Mouse (Mus musculus): Measurements from ENCODE around the gene Tmem59. TPM values are rescaled to one million over a fixed set of nuclear protein-coding genes. Genes with fewer than 3 reads are reported as not detected.

Gene Tmem59
- polyA plus RNA-seq, 1 experiment from 2014 or later, result 442 TPM

GRCm38 (mm10) chr4:107243365-107244333 lies 65.5 kb downstream of the Tmem59 start:
- H3K4me3 ChIP-seq (replicated peaks; ENCODE audit: low read length), result no peak overlapping the region
- H3K27me3 ChIP-seq (ENCODE audit: control insufficient read depth, insufficient read depth, low read length), result no peaks in the 10 kb centered on the region
- no peak for ATAC-seq (ENCODE audit: insufficient read depth, low FRiP score)
- no peak overlapping the region for H3K4me2 ChIP-seq (ENCODE audit: low read depth, low read length)
- H3K9me3 ChIP-seq (replicated peaks; ENCODE audit: control insufficient read depth, low read length), result no peaks in the 10 kb centered on the region
- H3K4me1 ChIP-seq (ENCODE audit: control insufficient read depth, insufficient read depth, low read length), result peaks cover 17% of the 10 kb centered on the region
- 0 out of 2 replicates have a peak overlapping the region, but pooled peaks have one; percentile 17 for H3K27ac ChIP-seq (ENCODE audit: low read length)
- H3K36me3 ChIP-seq (ENCODE audit: control insufficient read depth, insufficient read depth, low read length), result peaks cover 16% of the 10 kb centered on the region; the same call in 1 of the 2 replicates
- H3K9ac ChIP-seq (ENCODE audit: low read length), result no peak overlapping the region
- WGBS, result 73% methylated on average over 6 of the region's 6 CpGs

- Histone ChIP-seq H3K9me3 (replicated peaks; ENCODE audit: control insufficient read depth, low read length) (no peaks in the 10 kb centered on the region), H3K27ac (ENCODE audit: low read length) (peak overlapping the region; percentile 69), H3K4me2 (ENCODE audit: low read depth, low read length) (no peak overlapping the region), H3K4me1 (ENCODE audit: control insufficient read depth, insufficient read depth, low read length) (peaks cover 24% of the 10 kb centered on the region), H3K9ac (ENCODE audit: low read length) (no peak overlapping the region), H3K36me3 (ENCODE audit: control insufficient read depth, insufficient read depth, low read length) (peaks cover 3% of the 10 kb centered on the region; the same call in 1 of the 2 replicates), H3K27me3 (ENCODE audit: control insufficient read depth, insufficient read depth, low read length) (no peaks in the 10 kb centered on the region), H3K4me3 (replicated peaks; ENCODE audit: low read length) (no peak overlapping the region)
- WGBS, result 50% methylated on average over 2 of the region's 2 CpGs
- ATAC-seq (ENCODE audit: insufficient read depth, low FRiP score), result no peak
Observed at GRCm38 (mm10) chr4:107245368-107245767, 67.2 kb downstream of the Tmem59 start.

DNA sequence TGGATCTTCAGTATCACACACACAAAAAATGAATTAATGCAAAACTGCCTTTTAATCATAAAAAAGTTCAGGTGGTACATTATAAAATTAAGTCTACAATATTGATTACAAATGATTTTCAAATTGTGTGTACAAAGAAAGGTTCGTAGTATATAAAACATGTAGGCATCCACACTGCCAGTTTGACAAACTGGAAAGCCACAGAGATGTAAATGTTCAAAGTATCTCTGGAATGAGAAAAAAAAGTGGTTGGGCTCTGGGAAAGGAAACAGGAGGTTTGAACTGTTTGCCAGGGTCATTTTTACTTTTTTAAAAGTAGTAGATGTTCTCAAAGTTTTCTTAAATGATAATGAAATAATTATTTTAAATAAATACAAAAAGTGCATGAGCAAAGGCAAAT lies 67.8 kb downstream of the Tmem59 start:
- WGBS, result 30% methylated on average over 1 of the region's 1 CpGs
- Histone ChIP-seq H3K4me1 (ENCODE audit: control insufficient read depth, insufficient read depth, low read length) (peaks cover 26% of the 10 kb centered on the region), H3K27ac (ENCODE audit: low read length) (peak overlapping the region; percentile 69)

DNA sequence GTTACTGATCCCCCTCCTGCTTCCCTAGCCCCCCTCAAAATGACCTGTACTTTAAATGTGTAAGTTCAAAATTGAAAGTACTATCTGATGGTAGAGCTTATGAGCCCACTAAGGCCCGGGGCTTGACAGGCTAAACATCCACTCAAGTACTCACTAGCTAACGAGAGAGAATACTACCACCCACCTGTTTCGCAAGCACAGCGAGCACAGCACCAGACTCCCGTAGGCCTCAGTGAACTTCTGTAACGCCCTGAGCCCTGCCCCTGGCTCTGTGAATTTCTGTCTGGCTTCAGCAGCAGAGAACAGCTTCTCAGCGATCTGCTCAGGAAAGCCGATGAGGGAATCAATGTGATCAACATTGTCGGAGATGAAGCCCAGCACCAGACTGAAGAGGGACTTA lies 68.9 kb downstream of the Tmem59 start:
- no peak overlapping the region for H3K27ac ChIP-seq (ENCODE audit: low read length)
- no peak overlapping the region for H3K4me3 ChIP-seq (replicated peaks; ENCODE audit: low read length)
- no peaks in the 10 kb centered on the region for H3K9me3 ChIP-seq (replicated peaks; ENCODE audit: control insufficient read depth, low read length)
- WGBS, result 76% methylated on average over 9 of the region's 9 CpGs
- H3K27me3 ChIP-seq (ENCODE audit: control insufficient read depth, insufficient read depth, low read length), result no peaks in the 10 kb centered on the region
- no peak for ATAC-seq (ENCODE audit: insufficient read depth, low FRiP score)
- H3K36me3 ChIP-seq (ENCODE audit: control insufficient read depth, insufficient read depth, low read length), result no peaks in the 10 kb centered on the region
- H3K4me1 ChIP-seq (ENCODE audit: control insufficient read depth, insufficient read depth, low read length), result peaks cover 29% of the 10 kb centered on the region
- no peak overlapping the region for H3K4me2 ChIP-seq (ENCODE audit: low read depth, low read length)
- no peak overlapping the region for H3K9ac ChIP-seq (ENCODE audit: low read length)

More for the DNA sequence above, 67.8 kb downstream of the Tmem59 start:
- Histone ChIP-seq H3K9ac (ENCODE audit: low read length) (no peak overlapping the region), H3K9me3 (replicated peaks; ENCODE audit: control insufficient read depth, low read length) (no peaks in the 10 kb centered on the region), H3K27me3 (ENCODE audit: control insufficient read depth, insufficient read depth, low read length) (no peaks in the 10 kb centered on the region), H3K4me3 (replicated peaks; ENCODE audit: low read length) (no peak overlapping the region), H3K4me2 (ENCODE audit: low read depth, low read length) (no peak overlapping the region), H3K36me3 (ENCODE audit: control insufficient read depth, insufficient read depth, low read length) (no peaks in the 10 kb centered on the region)
- ATAC-seq (ENCODE audit: insufficient read depth, low FRiP score), result no peak

GRCm38 (mm10) chr4:107248061-107248460 lies 69.9 kb downstream of the Tmem59 start:
- no peak overlapping the region for H3K4me2 ChIP-seq (ENCODE audit: low read depth, low read length)
- ATAC-seq (ENCODE audit: insufficient read depth, low FRiP score), result no peak
- peaks cover 33% of the 10 kb centered on the region for H3K4me1 ChIP-seq (ENCODE audit: control insufficient read depth, insufficient read depth, low read length)
- H3K9me3 ChIP-seq (replicated peaks; ENCODE audit: control insufficient read depth, low read length), result no peaks in the 10 kb centered on the region
- no peak overlapping the region for H3K9ac ChIP-seq (ENCODE audit: low read length)
- no peaks in the 10 kb centered on the region for H3K27me3 ChIP-seq (ENCODE audit: control insufficient read depth, insufficient read depth, low read length)
- WGBS, result 71% methylated on average over 3 of the region's 3 CpGs
- no peak overlapping the region for H3K4me3 ChIP-seq (replicated peaks; ENCODE audit: low read length)
- H3K27ac ChIP-seq (ENCODE audit: low read length), result no peak overlapping the region
- no peaks in the 10 kb centered on the region for H3K36me3 ChIP-seq (ENCODE audit: control insufficient read depth, insufficient read depth, low read length)

DNA sequence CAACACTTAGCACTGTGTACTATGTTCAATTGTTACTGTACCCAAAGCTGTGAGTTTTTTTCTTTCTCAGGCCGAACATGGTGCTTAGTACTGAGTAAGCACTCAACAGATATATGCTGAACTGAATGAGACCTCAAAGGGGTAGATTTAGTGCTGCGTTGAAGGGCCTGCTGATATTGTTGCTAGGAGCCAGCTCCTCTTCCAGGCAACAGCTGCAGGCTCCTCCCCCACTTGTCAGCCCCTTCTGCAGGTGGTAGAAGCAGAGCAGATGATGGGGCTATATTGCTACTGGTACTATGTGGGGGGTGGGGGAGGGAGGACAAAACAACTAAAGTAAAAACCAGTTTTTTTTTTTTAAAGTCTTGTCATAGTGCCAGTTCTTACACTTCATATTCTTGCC lies 71.3 kb downstream of the Tmem59 start:
- Histone ChIP-seq H3K4me3 (replicated peaks; ENCODE audit: low read length) (no peak overlapping the region), H3K36me3 (ENCODE audit: control insufficient read depth, insufficient read depth, low read length) (no peaks in the 10 kb centered on the region), H3K27ac (ENCODE audit: low read length) (no peak overlapping the region), H3K9me3 (replicated peaks; ENCODE audit: control insufficient read depth, low read length) (no peaks in the 10 kb centered on the region), H3K9ac (ENCODE audit: low read length) (no peak overlapping the region), H3K27me3 (ENCODE audit: control insufficient read depth, insufficient read depth, low read length) (no peaks in the 10 kb centered on the region), H3K4me2 (ENCODE audit: low read depth, low read length) (no peak overlapping the region), H3K4me1 (ENCODE audit: control insufficient read depth, insufficient read depth, low read length) (peaks cover 30% of the 10 kb centered on the region)
- WGBS, result 46% methylated on average over 2 of the region's 2 CpGs
- ATAC-seq (ENCODE audit: insufficient read depth, low FRiP score), result no peak

DNA sequence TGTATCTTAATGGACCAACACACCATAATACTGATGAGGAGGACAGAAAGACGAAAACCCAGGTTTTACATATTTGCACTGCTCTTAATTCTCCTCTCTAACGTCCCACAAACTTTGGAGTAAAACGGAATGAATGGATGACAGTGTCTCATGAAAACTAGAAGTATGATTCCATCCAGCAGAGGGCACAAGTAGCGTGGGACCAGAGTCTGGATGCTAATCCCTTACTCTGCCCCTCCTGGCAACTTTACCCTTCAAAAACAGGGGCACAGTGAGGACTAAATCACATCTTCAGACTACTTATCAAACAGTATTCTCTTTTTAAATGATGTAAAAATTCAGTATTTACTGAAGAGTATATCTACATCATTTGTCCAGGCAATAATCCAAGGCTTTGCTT lies 72.3 kb downstream of the Tmem59 start:
- H3K4me1 ChIP-seq (ENCODE audit: control insufficient read depth, insufficient read depth, low read length), result peaks cover 26% of the 10 kb centered on the region
- H3K36me3 ChIP-seq (ENCODE audit: control insufficient read depth, insufficient read depth, low read length), result no peaks in the 10 kb centered on the region
- H3K4me2 ChIP-seq (ENCODE audit: low read depth, low read length), result no peak overlapping the region
- H3K27me3 ChIP-seq (ENCODE audit: control insufficient read depth, insufficient read depth, low read length), result no peaks in the 10 kb centered on the region
- no peak overlapping the region for H3K4me3 ChIP-seq (replicated peaks; ENCODE audit: low read length)
- no peak overlapping the region for H3K27ac ChIP-seq (ENCODE audit: low read length)
- no peaks in the 10 kb centered on the region for H3K9me3 ChIP-seq (replicated peaks; ENCODE audit: control insufficient read depth, low read length)
- WGBS, result 26% methylated on average over 4 of the region's 4 CpGs
- ATAC-seq (ENCODE audit: insufficient read depth, low FRiP score), result no peak
- no peak overlapping the region for H3K9ac ChIP-seq (ENCODE audit: low read length)

Other genes starting within 250 kb of the Tmem59 start
- 88.2 and 91.8 TPM in 2 replicates for gene Mrpl37, start 111.5 kb upstream of the Tmem59 start, polyA plus RNA-seq (2015; fragmentation: Nextera tagmentation; extraction: Ambion mirVana)
- gene Cyb5rl, start 111.4 kb upstream of the Tmem59 start, polyA plus RNA-seq (2015; fragmentation: Nextera tagmentation; extraction: Ambion mirVana), result 7.5 and 9.3 TPM in 2 replicates
- not detected in 2 replicates for gene Cdcp2, start 81.5 kb upstream of the Tmem59 start, polyA plus RNA-seq (2015; fragmentation: Nextera tagmentation; extraction: Ambion mirVana)
- 17.9 and 25.2 TPM in 2 replicates for gene Tceanc2, start 717 bp downstream of the Tmem59 start, polyA plus RNA-seq (2015; fragmentation: Nextera tagmentation; extraction: Ambion mirVana)
- gene Ldlrad1, start 30.8 kb downstream of the Tmem59 start, polyA plus RNA-seq (2015; fragmentation: Nextera tagmentation; extraction: Ambion mirVana), result not detected in 2 replicates
- 52.7 TPM in 2 replicates for gene Lrrc42, start 75.1 kb downstream of the Tmem59 start, polyA plus RNA-seq (2015; fragmentation: Nextera tagmentation; extraction: Ambion mirVana)
- gene Hspb11, start 75.2 kb downstream of the Tmem59 start, polyA plus RNA-seq (2015; fragmentation: Nextera tagmentation; extraction: Ambion mirVana), result 28.1 and 39.1 TPM in 2 replicates
- gene Dio1, start 128.8 kb downstream of the Tmem59 start, polyA plus RNA-seq (2015; fragmentation: Nextera tagmentation; extraction: Ambion mirVana), result 0.39 and 0.80 TPM in 2 replicates
- gene Yipf1, start 136.0 kb downstream of the Tmem59 start, polyA plus RNA-seq (2015; fragmentation: Nextera tagmentation; extraction: Ambion mirVana), result 58.6 and 58.9 TPM in 2 replicates
- 24.7 and 27.0 TPM in 2 replicates for gene Ndc1, start 189.4 kb downstream of the Tmem59 start, polyA plus RNA-seq (2015; fragmentation: Nextera tagmentation; extraction: Ambion mirVana)